Mouse (Mus musculus): ENCODE data around the gene Ulk3. TPM values are rescaled to one million over a fixed set of nuclear protein-coding genes. Genes with fewer than 3 reads are reported as not detected.

Gene Ulk3
- total and polyA plus RNA-seq, 3 experiments, result 2.6 to 11.4 (median 10.0) TPM

DNA sequence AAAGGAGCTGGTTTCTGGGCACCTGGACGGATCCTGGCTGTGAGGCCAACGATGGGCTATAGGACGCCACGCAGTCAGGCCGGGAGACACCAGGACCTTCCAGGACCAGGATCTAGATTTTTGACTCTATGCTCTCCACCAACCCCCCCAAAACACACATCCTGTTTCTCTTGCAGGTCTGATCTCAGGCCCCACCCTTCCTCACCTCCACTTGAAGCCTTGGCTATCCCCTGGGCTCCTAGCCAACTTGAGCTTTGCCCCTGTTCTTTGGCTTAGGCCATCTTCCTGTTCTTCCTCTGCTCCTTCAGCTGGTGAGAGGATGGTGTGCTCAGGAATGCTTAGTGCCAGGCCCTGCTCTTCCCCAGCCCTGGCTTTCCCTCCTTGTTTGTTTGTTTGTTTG is 31.4 kb downstream of the Ulk3 start, which contains the start of gene Lman1l:
Gene Lman1l, minus strand, starts transcription at position 101 of the 400 bp plus-strand sequence.
- Histone ChIP-seq H3K4me3 (replicated peaks in 1 of 3; ENCODE audit: low read depth in 2 of 3, low read length in 2 of 3, poor library complexity in 1 of 3) (no peak within 1 kb of the TSS), H3K79me2 (replicated peaks; ENCODE audit: control insufficient read depth, extremely low read depth, insufficient read depth, poor library complexity, severe bottlenecking) (no peaks in the 10 kb centered on the region), H3K27ac (ENCODE audit: insufficient read depth, low read depth) (no peak within 1 kb of the TSS), H3K4me1 (ENCODE audit: control insufficient read depth in 1 of 2, insufficient read depth in 2 of 2) (peaks cover 0 to 6% of the 10 kb centered on the region in 2 experiments; a peak in 2 of 4 replicates), H3K9me3 (replicated peaks; ENCODE audit: low read length) (no peaks in the 10 kb centered on the region), H3K9ac (ENCODE audit: insufficient read depth, low read depth) (no peak within 1 kb of the TSS), H3K27me3 (replicated peaks) (no peaks in the 10 kb centered on the region), H3K36me3 (replicated peaks in 1 of 2; ENCODE audit: control insufficient read depth in 1 of 2, insufficient read depth in 1 of 2, low read length in 1 of 2) (peaks cover 13 to 24% of the 10 kb centered on the region in 2 experiments), H3K4me2 (ENCODE audit: insufficient read depth, low read depth, poor library complexity, severe bottlenecking) (no peak within 1 kb of the TSS)
- in situ Hi-C loops (cut with MboI; ENCODE audit: low pct_ligation_motif_present, low pct_unique_long_range_greater_than_20kb, low sequenced_read_pairs) (no loop called here), dilution Hi-C loops (cut with MboI; ENCODE audit: extremely low pct_ligation_motif_present, extremely low pct_unique_long_range_greater_than_20kb, low sequenced_read_pairs) (no loop called here)
- TF ChIP-seq GABPA (IDR thresholded peaks at IDR 0.05; ENCODE audit: insufficient replicate concordance, low read depth, low read length) (no peak), MAX (IDR thresholded peaks at IDR 0.05; ENCODE audit: low read length) (no peak), MEF2A (IDR thresholded peaks at IDR 0.05; ENCODE audit: borderline replicate concordance, low read depth, low read length) (no peak), SIN3A (IDR thresholded peaks at IDR 0.05; ENCODE audit: low read length) (no peak), MAFK (IDR thresholded peaks at IDR 0.05; ENCODE audit: insufficient replicate concordance, low read length) (no peak), UBTF (IDR thresholded peaks at IDR 0.05; ENCODE audit: low read depth, low read length) (no peak), ETS1 (conservative IDR thresholded peaks at IDR 0.05; ENCODE audit: low read depth, low read length) (no peak), ZMIZ1 (IDR thresholded peaks at IDR 0.05; ENCODE audit: low read depth, low read length) (no peak), CTCF (conservative IDR thresholded peaks at IDR 0.05 in 1 of 2, IDR thresholded peaks at IDR 0.05 in 1 of 2; ENCODE audit: low read depth in 2 of 2, low read length in 2 of 2) (no peak), TCF12 (IDR thresholded peaks at IDR 0.05; ENCODE audit: low read depth, low read length) (no peak), MAZ (IDR thresholded peaks at IDR 0.05; ENCODE audit: low read depth, low read length) (no peak), USF1 (IDR thresholded peaks at IDR 0.05; ENCODE audit: low read depth, low read length) (no peak), CHD2 (IDR thresholded peaks at IDR 0.05; ENCODE audit: low read length) (no peak), ELF1 (IDR thresholded peaks at IDR 0.05; ENCODE audit: low read depth, low read length) (no peak), TBP (conservative IDR thresholded peaks at IDR 0.05; ENCODE audit: low read depth, low read length) (no peak), BHLHE40 (IDR thresholded peaks at IDR 0.05; ENCODE audit: low read depth, low read length) (no peak)
- DNase-seq (ENCODE audit: extremely low read depth), result no peak

DNA sequence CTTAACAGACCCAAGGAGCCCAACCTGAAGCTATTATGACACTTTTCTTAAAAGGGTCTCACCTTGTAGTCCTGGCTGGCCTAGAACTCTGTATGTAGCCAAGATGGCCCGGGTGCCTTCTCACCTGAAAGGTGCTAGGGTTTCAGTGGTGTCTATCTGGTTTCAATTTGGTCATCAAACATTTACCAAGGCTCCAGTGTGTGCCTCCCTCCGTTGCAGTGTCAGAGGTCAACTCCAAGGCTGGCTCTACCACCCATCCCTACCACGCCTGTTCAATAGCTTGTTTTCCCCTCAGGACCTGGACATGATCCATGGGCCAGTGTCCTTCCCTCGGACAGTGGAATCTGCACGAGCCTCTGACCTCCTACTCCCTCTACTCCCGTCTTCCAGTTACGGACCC is 35.0 kb downstream of the Ulk3 start:
- H3K9ac ChIP-seq (ENCODE audit: insufficient read depth, low read depth), result no peak overlapping the region
- no peak overlapping the region for H3K4me2 ChIP-seq (ENCODE audit: insufficient read depth, low read depth, poor library complexity, severe bottlenecking)
- peaks cover 5 to 17% of the 10 kb centered on the region in 2 experiments for H3K4me1 ChIP-seq (ENCODE audit: control insufficient read depth in 1 of 2, insufficient read depth in 2 of 2)
- no peak overlapping the region for H3K4me3 ChIP-seq (replicated peaks in 1 of 3; ENCODE audit: low read depth in 2 of 3, low read length in 2 of 3, poor library complexity in 1 of 3)
- dilution Hi-C loops (cut with MboI; ENCODE audit: extremely low pct_ligation_motif_present, extremely low pct_unique_long_range_greater_than_20kb, low sequenced_read_pairs), result no loop called here
- H3K36me3 ChIP-seq (replicated peaks in 1 of 2; ENCODE audit: control insufficient read depth in 1 of 2, insufficient read depth in 1 of 2, low read length in 1 of 2), result peaks cover 48 to 60% of the 10 kb centered on the region in 2 experiments
- no peak overlapping the region for H3K27ac ChIP-seq (ENCODE audit: insufficient read depth, low read depth)
- DNase-seq (ENCODE audit: extremely low read depth), result no peak
- no peaks in the 10 kb centered on the region for H3K27me3 ChIP-seq (replicated peaks)
- TF ChIP-seq JUND (conservative IDR thresholded peaks at IDR 0.05; ENCODE audit: low read depth, low read length) (no peak), POLR2AphosphoS2 (IDR thresholded peaks at IDR 0.05; ENCODE audit: low read depth, low read length) (peak; percentile 24; the same call in 1 of the 2 replicates), ELF1 (IDR thresholded peaks at IDR 0.05; ENCODE audit: low read depth, low read length) (no peak), POLR2A (IDR thresholded peaks at IDR 0.05; ENCODE audit: low read depth, low read length) (no peak)
- in situ Hi-C loops (cut with MboI; ENCODE audit: low pct_ligation_motif_present, low pct_unique_long_range_greater_than_20kb, low sequenced_read_pairs), result no loop called here
- H3K79me2 ChIP-seq (replicated peaks; ENCODE audit: control insufficient read depth, extremely low read depth, insufficient read depth, poor library complexity, severe bottlenecking), result no peaks in the 10 kb centered on the region
- H3K9me3 ChIP-seq (replicated peaks; ENCODE audit: low read length), result no peaks in the 10 kb centered on the region

Measured in CH12.LX (cell line).